10 mouse cellular contexts compared by ENCODE assay signal in genomic region chr19:57642980-57643379, GRCm38 (mm10). TPM values are rescaled to one million over a fixed set of nuclear protein-coding genes. Genes with fewer than 3 reads are reported as not detected.
DNase-seq lines count a peak whose midpoint lies in the region; ATAC-seq and TF ChIP-seq lines count a peak whose summit lies in the region.
"Had no signal": no experiment of that assay in that cellular context is flagged by ENCODE, and none has a peak within 500 bp of the region (broad histone marks: within the 10 kb centered on the region; RNA-seq: fewer than 3 reads in every experiment).

No protein-coding gene starts in this region.

- TF ChIP-seq CTCF in G1E (IDR thresholded peaks at IDR 0.05; ENCODE audit: low read depth, low read length): no peak

- intact Hi-C loops in heart, postnatal 10 days (cut with DNase I): loop anchor here (1.0 to 10.0 kb wide), 5 partner anchors 161 to 588 kb away; no protein-coding TSS in a partner anchor
- intact Hi-C loops in heart, postnatal 25 days (cut with DNase I): loop anchor here (1.0 to 10.0 kb wide), 3 partner anchors 160 to 488 kb away; no protein-coding TSS in a partner anchor

- H3K9me3 ChIP-seq in G1E (replicated peaks): no peaks in the 10 kb centered on the region
- H3K9me3 ChIP-seq: heart, embryonic 15.5 days; limb, embryonic 13.5 days had no signal

- no peaks in the 10 kb centered on the region for H3K4me1 ChIP-seq in G1E (ENCODE audit: insufficient read depth, low read depth, low read length)
- H3K4me1 ChIP-seq: heart, embryonic 15.5 days; limb, embryonic 13.5 days had no signal

- DNase-seq in heart, postnatal 10 days: peak; percentile 5 to 23
- DNase-seq in heart, postnatal 25 days (ENCODE audit: low spot score): no peak
- DNase-seq in 3T3-L1 (ENCODE audit: low read depth, low spot score) (peak; percentile 88), G1E (ENCODE audit: low spot score) (no peak)
- peak; percentile 26 for DNase-seq in fibroblast of lung, adult 2 months (ENCODE audit: low read depth)
- no peak for DNase-seq in adrenal gland, postnatal 36 days
- no peak for DNase-seq in spleen, postnatal 14 days (ENCODE audit: low spot score in 2 of 2)
- DNase-seq in layer of hippocampus, postnatal 25 days (ENCODE audit: extremely low spot score in 1 of 2, low spot score in 1 of 2): no peak

- ATAC-seq in G1E (ENCODE audit: extremely low read depth, insufficient number of reproducible peaks, low FRiP score, poor library complexity, severe bottlenecking): peak; percentile 28; the same call in 1 of the 2 replicates

- peaks cover 8% of the 10 kb centered on the region for H3K36me3 ChIP-seq in G1E (replicated peaks)
- H3K36me3 ChIP-seq: heart, embryonic 15.5 days had no signal

- H3K4me3 ChIP-seq in G1E (ENCODE audit: low read depth, low read length): no peak overlapping the region
- H3K4me3 ChIP-seq: heart, embryonic 15.5 days; limb, embryonic 13.5 days had no signal

- H3K27me3 ChIP-seq in G1E (ENCODE audit: insufficient read depth, low read length): no peaks in the 10 kb centered on the region
- H3K27me3 ChIP-seq: heart, embryonic 15.5 days; limb, embryonic 13.5 days had no signal

RNA-seq across cellular contexts. Expression of gene Atrnl1, which starts 32.1 kb away (rescaled TPM):
- total RNA-seq in heart, postnatal 10 days (2021): 10 to 100 TPM; 24.3 to 24.9 TPM
- total RNA-seq in heart, postnatal 25 days (2021): 10 to 100 TPM; 13.8 to 16.1 TPM
- total RNA-seq in G1E (2014; fragmentation: Nextera tagmentation) (3.2 and 3.6 TPM in 2 replicates), G1E (2017) (5.8 and 6.2 TPM in 2 replicates)
- 0.52 and 0.68 TPM in 2 replicates for polyA plus RNA-seq in G1E (2012)
- total RNA-seq in adrenal gland, postnatal 36 days (2021): 10 to 100 TPM; 26.0 to 29.6 TPM
- 10 to 100 TPM; 62.6 to 67.3 TPM for total RNA-seq in layer of hippocampus, postnatal 25 days (2021)

Comparison
In these comparisons a context has a peak if more than half of its experiments do, and no peak if none do; other contexts are left out.
1. DNase-seq: peak in heart, postnatal 10 days (2 of 2), 3T3-L1 (single experiment) and fibroblast of lung, adult 2 months (single experiment); none in heart, postnatal 25 days (single experiment), G1E (single experiment), adrenal gland, postnatal 36 days (0 of 2), spleen, postnatal 14 days (0 of 2) and layer of hippocampus, postnatal 25 days (0 of 2).